4 mouse cellular contexts compared by ENCODE assay signal in the genomic region with DNA sequence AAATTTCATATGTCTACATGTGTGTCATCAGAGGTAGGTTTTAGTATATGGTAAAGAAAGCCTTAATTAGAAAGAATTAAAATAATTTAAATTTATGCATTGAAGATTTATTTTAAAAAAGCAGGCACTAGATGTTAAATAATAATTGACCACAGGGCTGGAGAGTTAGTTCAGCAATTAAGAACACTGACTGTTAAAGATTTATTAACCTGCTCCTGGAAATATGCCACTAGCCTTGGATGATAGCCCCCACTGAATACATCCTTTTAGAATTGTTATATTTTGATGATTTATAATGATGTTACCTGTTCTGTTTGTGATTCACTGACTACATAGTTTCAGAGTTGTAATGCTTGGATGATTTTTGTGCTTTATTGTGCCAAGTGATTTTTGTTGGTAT. TPM values are rescaled to one million over a fixed set of nuclear protein-coding genes. Genes with fewer than 3 reads are reported as not detected.
A peak's percentile ranks its signal among the peaks of the same experiment; 100 is the strongest.
DNase-seq lines count a peak whose midpoint lies in the region; TF ChIP-seq lines count a peak whose summit lies in the region.
"Not testable (repeated sequence)": the region's sequence is repeated elsewhere in the genome, so short reads cannot be mapped to it uniquely, and the experiment has no call there.
"Had no signal": no experiment of that assay in that cellular context is flagged by ENCODE, and none has a peak within 500 bp of the region (broad histone marks: within the 10 kb centered on the region; RNA-seq: fewer than 3 reads in every experiment).

No protein-coding gene starts in this region.

- not testable (repeated sequence) for TF ChIP-seq POLR2A in kidney, adult 2 months (IDR thresholded peaks at IDR 0.05; ENCODE audit: low read depth, low read length)

- not testable (repeated sequence) for H3K36me3 ChIP-seq in kidney, adult 2 months (ENCODE audit: control insufficient read depth, insufficient read depth, low read length)

- DNase-seq in kidney, adult 2 months: peak; percentile 63
- DNase-seq in kidney, adult 9 months: peak; percentile 63

- not testable (repeated sequence) for H3K27ac ChIP-seq in kidney, adult 2 months (ENCODE audit: insufficient read depth, low read depth, low read length)

- not testable (repeated sequence) for TF ChIP-seq CTCF in kidney, adult 2 months (conservative IDR thresholded peaks at IDR 0.05; ENCODE audit: insufficient read depth, insufficient read length, low read depth, low read length)

- not testable (repeated sequence) for H3K4me1 ChIP-seq in kidney, adult 2 months (ENCODE audit: control insufficient read depth, insufficient read depth, low read length)

- not testable (repeated sequence) for H3K27me3 ChIP-seq in kidney, adult 2 months (replicated peaks; ENCODE audit: control insufficient read depth, insufficient read depth, low read length)

- not testable (repeated sequence) for H3K4me3 ChIP-seq in kidney, adult 2 months (ENCODE audit: insufficient read depth, low read depth, low read length)

RNA-seq across cellular contexts. Expression of a gene that starts 24.8 kb away (rescaled TPM):
- polyA plus RNA-seq in kidney, adult 2 months (2012; rRNA removed): 1.0 TPM in 2 replicates

RNA-seq across cellular contexts. Expression of a gene that starts 58.1 kb away (rescaled TPM):
- 0.53 and 0.66 TPM in 2 replicates for polyA plus RNA-seq in kidney, adult 2 months (2012; rRNA removed)
- polyA plus RNA-seq: activated CD4-positive, CD25-positive, alpha-beta regulatory T cell, adult 4 months; G1E had no signal
